Mouse (Mus musculus): ENCODE results near the gene Lcor.

Gene Lcor

DNA sequence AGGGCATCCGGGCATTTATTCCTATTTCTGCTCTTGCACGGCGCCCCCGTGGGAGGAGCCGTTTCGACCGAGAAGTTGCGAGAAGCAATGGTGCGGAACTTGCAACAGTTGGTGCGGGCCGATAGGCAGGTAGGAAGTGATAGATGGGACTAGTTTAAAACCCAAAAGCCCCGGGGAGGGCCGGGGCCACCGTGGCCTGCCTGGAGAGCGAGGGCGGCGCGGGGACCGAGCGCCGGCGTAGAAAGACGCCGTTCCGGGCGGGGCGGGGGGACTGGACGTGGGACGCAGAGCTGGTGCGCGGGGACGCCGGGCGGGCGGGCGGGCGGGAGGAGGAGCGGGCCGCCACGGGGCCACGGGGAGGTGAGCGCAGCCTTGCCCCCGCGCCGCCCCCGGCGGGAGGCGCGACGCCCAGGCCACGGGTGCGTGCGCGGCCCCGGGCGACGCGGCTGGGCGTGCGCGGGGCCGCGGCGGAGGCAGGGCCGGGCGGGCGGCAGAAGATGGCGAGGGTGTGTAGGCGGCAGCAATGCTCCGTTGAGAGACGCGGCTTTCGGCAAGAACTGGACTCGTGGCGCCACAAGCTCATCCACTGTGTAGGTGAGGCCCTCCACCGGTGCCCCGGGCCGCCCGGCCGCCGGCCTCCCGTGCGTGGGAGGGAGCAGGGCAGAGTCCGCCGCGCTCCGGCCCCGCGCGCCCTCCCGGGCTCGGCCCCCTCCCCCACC is at the start of gene Lcor:
Gene Lcor, plus strand, starts transcription at position 448 of the 719 bp plus-strand sequence.
- DNase-seq = peak; percentile 93

DNA sequence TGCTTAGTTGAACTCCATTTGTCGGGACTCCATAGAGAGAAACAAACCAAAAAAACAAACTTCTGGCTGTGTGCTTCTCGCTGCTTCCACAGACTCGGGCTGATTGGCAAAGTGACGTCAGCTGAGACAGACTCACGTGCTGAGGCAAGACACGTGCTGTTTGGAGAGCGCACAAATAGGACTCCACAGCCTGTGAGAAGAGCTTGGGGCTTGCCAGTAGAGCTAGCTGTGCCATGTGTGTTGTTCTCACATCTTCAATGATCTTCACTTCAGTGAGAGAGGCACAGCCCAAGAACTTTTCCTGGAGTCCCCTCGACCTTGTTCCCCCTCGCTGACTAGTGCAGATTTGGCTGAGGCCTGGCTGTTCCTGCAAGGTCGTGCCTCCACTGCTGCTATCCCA is 47.1 kb upstream of the Lcor start:
- DNase-seq = no peak

- no peak for DNase-seq
These were observed 46.0 kb upstream of the Lcor start for GRCm38 (mm10) chr19:41436461-41436860.

- DNase-seq = no peak
These were observed 43.5 kb upstream of the Lcor start for GRCm38 (mm10) chr19:41438953-41439352.

- DNase-seq = no peak
These were observed 41.0 kb upstream of the Lcor start for GRCm38 (mm10) chr19:41441446-41441845.

GRCm38 (mm10) chr19:41441911-41442607 is 40.4 kb upstream of the Lcor start:
- DNase-seq = no peak

- DNase-seq = peak; percentile 47
These were observed 39.8 kb upstream of the Lcor start for GRCm38 (mm10) chr19:41442608-41442969.

- DNase-seq = no peak
These were observed 37.9 kb upstream of the Lcor start for GRCm38 (mm10) chr19:41444491-41444890.

- no peak for DNase-seq
These were observed 37.3 kb upstream of the Lcor start for GRCm38 (mm10) chr19:41445013-41445610.

GRCm38 (mm10) chr19:41445723-41446122 is 36.7 kb upstream of the Lcor start:
- DNase-seq = no peak

GRCm38 (mm10) chr19:41447166-41447565 is 35.3 kb upstream of the Lcor start:
- DNase-seq = no peak

DNA sequence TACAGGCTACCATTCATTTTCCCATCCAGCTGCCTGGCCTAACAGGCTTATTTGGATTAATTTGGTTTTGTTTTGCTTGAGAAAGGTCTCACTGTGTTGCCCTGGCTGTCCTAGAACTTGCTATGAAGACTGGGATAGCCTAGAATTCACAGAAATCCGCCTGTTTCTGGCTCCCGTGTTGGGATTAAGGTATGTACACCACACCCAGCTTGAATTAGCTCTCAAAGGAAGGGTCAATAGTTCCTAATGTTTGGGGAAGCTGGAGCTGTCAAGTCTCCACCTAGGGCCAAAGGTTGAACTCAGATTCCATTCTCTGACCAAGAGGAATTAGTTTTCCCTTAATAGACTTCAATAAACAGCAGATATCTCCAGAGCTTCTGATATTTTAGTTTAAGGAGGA is 34.7 kb upstream of the Lcor start:
- DNase-seq = no peak

GRCm38 (mm10) chr19:41449415-41450075 is 32.9 kb upstream of the Lcor start:
- DNase-seq = no peak

DNA sequence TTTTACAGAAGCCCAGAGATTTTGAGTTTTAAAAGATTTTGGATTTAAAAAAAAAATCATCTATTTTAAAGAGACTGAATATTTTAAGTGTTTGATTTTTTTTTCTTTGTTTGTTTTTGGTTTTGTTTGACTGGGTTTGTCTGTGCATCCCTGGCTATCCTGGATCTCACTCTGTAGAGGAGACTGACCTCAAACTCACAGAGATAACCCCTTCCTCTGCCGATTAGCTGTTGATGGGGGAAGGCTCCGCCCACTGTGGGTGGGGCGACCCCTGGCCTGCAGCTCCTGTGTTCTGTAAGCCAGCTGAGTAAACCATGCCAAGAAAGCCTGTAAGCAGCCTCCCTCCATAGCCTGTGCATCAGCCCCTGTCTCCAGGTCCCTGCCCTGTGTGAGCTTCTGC is 30.3 kb upstream of the Lcor start:
- no peak for DNase-seq

DNA sequence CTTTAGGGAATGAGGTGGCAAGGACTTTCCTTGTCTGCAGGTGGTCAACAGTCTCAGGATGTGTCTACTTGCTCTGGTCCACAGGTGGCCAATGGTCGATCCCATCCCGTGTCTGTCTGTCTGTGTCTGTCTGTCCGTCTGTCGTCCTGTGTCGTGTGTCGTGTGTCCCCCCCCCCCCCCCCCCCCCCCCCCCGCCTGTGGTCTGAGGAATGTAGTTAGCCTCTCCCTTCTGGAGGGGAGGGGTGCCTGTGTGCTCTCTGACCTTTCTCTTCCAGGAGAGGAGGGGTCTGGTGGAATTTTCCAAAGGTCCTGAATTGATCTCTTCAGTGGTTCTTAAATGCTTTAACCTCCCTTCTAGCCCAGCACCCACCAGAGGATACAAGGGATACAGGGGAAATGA is 27.8 kb upstream of the Lcor start:
- no peak for DNase-seq

GRCm38 (mm10) chr19:41455091-41455626 is 27.3 kb upstream of the Lcor start:
- DNase-seq = peak; percentile 44

DNA sequence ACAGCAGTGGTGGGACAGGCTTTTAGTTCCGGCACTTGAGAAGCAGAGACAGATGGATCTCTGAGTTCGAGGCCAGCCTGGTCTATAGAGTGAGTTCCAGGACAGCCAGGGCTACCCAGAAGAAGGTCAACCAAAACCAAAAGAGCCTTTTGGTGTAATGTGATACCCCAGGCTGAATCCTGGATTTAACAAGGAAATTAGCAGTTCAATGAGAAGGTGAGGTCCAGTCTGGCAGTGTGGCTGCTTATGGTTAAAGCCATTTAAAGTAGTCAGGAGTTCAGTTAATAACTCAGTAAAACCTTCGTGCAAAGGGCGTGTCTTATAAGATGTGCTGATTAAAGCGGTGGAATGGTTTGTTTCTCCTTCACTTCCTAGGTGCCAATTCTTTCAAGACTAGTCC is 25.3 kb upstream of the Lcor start:
- DNase-seq = no peak

GRCm38 (mm10) chr19:41462166-41462735 is 20.2 kb upstream of the Lcor start:
- DNase-seq = no peak

DNA sequence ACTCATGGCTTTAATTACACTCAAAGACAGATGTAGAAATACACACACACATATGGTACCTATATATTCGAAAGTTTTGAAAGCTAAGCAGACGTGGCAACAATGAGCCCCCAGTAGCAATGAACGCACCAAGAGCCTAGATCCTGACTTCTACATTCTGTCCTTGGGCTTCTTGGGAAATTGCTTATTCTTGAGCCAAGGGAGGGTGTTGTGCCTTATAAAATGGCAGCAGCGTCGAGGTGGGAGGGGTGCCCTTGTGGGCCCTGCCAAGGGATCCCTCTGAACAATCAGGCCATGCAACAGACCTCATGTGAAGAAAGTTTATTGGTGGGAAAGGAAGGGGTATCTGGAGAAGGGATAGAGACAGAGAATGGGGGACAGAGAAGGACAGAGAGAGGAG is 18.6 kb upstream of the Lcor start:
- no peak for DNase-seq

DNA sequence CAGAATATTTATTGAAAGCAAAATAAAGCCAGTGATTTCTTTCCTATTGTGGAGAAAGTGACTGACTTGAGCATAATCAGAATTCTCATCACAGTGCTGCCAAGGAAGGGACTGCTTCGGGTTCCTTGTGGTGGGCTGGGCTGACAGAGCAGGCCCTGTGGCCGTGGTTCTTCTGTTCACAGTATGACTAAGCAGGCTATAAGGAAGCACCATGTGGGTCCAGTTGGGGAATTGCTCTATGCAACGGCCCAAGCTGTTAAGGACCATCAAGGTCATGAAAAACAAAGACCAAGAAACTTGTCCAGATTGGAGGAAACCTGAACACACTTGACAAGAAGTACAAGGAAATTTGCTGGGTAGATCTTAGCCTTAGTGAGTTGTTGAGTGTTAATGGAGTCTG is 16.0 kb upstream of the Lcor start:
- DNase-seq = no peak

DNA sequence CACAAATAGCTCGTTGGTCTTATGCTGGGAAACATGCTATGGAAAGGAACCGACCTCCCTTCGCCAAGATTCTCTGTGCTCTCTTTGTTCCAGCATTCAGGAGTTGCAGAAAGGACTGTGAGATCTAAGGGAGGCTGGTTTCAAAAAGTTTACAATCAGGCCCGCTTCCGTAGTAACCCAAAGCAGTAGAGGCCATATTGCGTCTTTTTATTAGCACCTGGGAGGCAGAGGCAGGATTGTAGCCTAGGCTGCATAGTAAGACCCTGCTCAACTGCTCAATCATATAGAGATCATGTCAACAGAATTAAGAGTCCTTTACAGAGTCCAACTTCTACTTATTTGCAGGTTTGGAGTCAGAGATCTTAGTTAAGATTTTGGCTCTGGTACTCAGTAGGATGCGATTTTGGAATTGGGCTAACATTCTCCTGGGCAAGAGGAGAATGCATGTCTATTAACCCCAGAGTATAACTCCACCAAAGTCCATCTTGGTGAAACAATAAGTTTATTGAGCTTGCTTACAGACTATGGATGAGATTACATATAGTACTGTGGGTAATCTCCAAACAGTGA is 8.8 kb upstream of the Lcor start:
- no peak for DNase-seq

DNA sequence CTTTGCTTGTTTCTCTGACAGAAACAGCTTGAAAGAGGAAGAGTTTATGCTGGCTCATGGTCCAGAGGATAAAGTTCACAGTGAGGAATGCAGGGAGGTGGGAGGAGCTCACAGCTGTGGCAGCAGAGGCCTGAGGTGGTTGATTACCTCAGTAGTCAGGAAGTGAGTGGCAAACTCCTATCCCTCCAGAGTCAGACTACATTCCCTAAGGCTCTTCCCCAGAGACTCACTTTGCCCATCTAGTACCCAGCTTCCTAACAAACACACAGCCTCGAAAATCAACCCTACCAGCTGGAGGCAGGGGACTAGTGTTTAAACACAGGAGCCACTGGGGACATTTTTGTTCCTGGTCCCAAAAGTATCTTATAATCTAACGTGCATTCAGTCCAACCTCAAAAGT is 7.5 kb upstream of the Lcor start:
- peak; percentile 72 for DNase-seq
